Mouse (Mus musculus) embryo, embryonic 9.5 days (tissue): ENCODE measurements at regions not wholly inside any gene's neighbourhood (a gene's known extent, or its start where the extent isn't known, plus 50 kb on each side); places are given as distances from the start of the nearest gene placed in this dataset.
"Not testable (repeated sequence)": the region's sequence is repeated elsewhere in the genome, so short reads cannot be mapped to it uniquely, and the experiment has no call there.

Experiments
- DNase-seq: peaks from one replicate; pipeline ENCODE4 v3.0.0-alpha.2; 2017; ENCODE audit errors: extremely low spot score

- DNase-seq: no peak
Observed at GRCm38 (mm10) chr4:31225741-31226140, 738.2 kb upstream of the Map3k7 start.

- DNase-seq: no peak
Observed at GRCm38 (mm10) chr4:31268825-31269495, 694.9 kb upstream of the Map3k7 start.

GRCm38 (mm10) chr4:31274131-31274530 lies 689.8 kb upstream of the Map3k7 start:
- DNase-seq: no peak

- no peak for DNase-seq
Observed at GRCm38 (mm10) chr4:31290301-31290975, 673.5 kb upstream of the Map3k7 start.

GRCm38 (mm10) chr4:31293752-31294151 lies 670.1 kb upstream of the Map3k7 start:
- DNase-seq: no peak

- DNase-seq: no peak
Observed at GRCm38 (mm10) chr4:31297848-31298247, 666.0 kb upstream of the Map3k7 start.

GRCm38 (mm10) chr4:31319269-31319668 lies 644.6 kb upstream of the Map3k7 start:
- DNase-seq: no peak

- DNase-seq: no peak
Observed at GRCm38 (mm10) chr4:31320734-31321507, 643.0 kb upstream of the Map3k7 start.

- DNase-seq: no peak
Observed at GRCm38 (mm10) chr4:31323816-31324215, 640.1 kb upstream of the Map3k7 start.

GRCm38 (mm10) chr4:31328798-31329197 lies 635.1 kb upstream of the Map3k7 start:
- DNase-seq: no peak

- no peak for DNase-seq
Observed at GRCm38 (mm10) chr4:31331053-31331452, 632.8 kb upstream of the Map3k7 start.

GRCm38 (mm10) chr4:31335686-31336085 lies 628.2 kb upstream of the Map3k7 start:
- no peak for DNase-seq

- DNase-seq: no peak
Observed at GRCm38 (mm10) chr4:31337980-31338379, 625.9 kb upstream of the Map3k7 start.

GRCm38 (mm10) chr4:31343312-31344248 lies 620.3 kb upstream of the Map3k7 start:
- DNase-seq: no peak

GRCm38 (mm10) chr4:31354046-31354445 lies 609.9 kb upstream of the Map3k7 start:
- DNase-seq: not testable (repeated sequence)

GRCm38 (mm10) chr4:31354953-31355352 lies 608.9 kb upstream of the Map3k7 start:
- no peak for DNase-seq

GRCm38 (mm10) chr4:31366172-31366571 lies 597.7 kb upstream of the Map3k7 start:
- DNase-seq: no peak

GRCm38 (mm10) chr4:31367031-31367430 lies 596.9 kb upstream of the Map3k7 start:
- DNase-seq: no peak

- no peak for DNase-seq
Observed at GRCm38 (mm10) chr4:31370062-31370461, 593.8 kb upstream of the Map3k7 start.

GRCm38 (mm10) chr4:31381069-31381969 lies 582.6 kb upstream of the Map3k7 start:
- no peak for DNase-seq
